Mouse (Mus musculus): ENCODE data around the gene Mroh7. TPM values are rescaled to one million over a fixed set of nuclear protein-coding genes. Genes with fewer than 3 reads are reported as not detected.

Mroh7 gene
- polyA plus RNA-seq, 1 experiment: not detected

DNA sequence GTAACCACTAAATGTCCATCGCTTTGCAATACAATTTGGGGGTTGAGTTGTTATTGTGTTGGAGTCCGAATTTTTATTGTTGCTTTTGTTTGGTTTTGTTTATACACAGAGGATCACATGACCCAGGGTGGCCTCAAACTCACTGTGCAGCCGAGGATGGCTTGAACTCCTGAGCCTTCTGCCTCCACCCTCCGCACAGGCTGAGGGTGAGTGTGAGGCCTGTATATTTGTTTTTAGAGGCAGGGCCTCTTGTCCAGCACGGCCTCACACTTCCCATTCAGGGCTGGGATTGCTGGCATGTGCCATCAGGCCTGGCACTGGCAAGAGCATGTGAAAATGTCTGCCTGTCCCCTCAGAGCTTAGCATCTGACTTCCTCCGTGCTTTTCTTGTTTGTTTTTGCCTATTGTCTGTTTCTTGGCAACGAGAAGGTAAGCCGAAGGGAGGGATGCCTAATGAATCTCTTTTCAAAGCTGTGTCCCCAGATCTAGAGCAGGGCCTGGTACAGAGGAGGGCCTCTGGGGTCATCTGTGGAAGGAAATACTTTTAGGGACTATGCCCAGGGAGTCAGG is 25.5 kb downstream of the Mroh7 start:
- no peak overlapping the region for H3K4me3 ChIP-seq (ENCODE audit: insufficient read depth, low read depth, low read length)
- whole genome bisulfite sequencing: 29% methylated on average over 8 of the region's 8 CpGs

DNA sequence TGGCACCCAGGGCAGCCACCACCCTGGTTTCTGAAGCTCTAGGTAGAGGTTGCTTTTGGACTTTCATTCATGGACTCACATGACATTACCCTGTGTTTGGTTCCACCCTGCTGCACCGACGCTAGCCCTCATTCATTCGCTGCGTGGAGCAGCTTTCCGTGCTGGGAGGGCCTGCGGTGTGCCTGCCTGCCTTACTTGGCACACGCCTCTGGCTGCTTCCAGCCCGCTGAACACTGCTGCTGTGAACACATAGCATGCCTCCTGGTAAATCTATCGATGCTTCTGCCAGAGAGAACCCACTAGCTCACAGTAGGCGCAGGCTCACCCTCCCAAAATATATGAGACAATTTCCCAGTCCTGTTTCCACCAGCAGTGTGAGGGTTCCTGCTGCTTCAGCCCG is 26.3 kb downstream of the Mroh7 start:
- WGBS: 18% methylated on average over 11 of the region's 11 CpGs
- Histone ChIP-seq H3K27ac (ENCODE audit: insufficient read depth, low read depth, low read length) (peak overlapping the region; percentile 61), H3K4me1 (ENCODE audit: control insufficient read depth, insufficient read depth, low read length) (peaks cover 45% of the 10 kb centered on the region), H3K4me3 (ENCODE audit: insufficient read depth, low read depth, low read length) (no peak overlapping the region)
- TF ChIP-seq POLR2A (IDR thresholded peaks at IDR 0.05; ENCODE audit: insufficient read depth, low read depth, low read length): peak; percentile 31; the same call in 1 of the 2 replicates
- no peak for TF ChIP-seq CTCF (IDR thresholded peaks at IDR 0.05; ENCODE audit: insufficient read depth, low read depth, low read length)

More for the DNA sequence above, 25.5 kb downstream of the Mroh7 start:
- H3K27ac ChIP-seq (ENCODE audit: insufficient read depth, low read depth, low read length): peak overlapping the region; percentile 61
- peaks cover 37% of the 10 kb centered on the region for H3K4me1 ChIP-seq (ENCODE audit: control insufficient read depth, insufficient read depth, low read length)
- TF ChIP-seq CTCF (IDR thresholded peaks at IDR 0.05; ENCODE audit: insufficient read depth, low read depth, low read length) (no peak), POLR2A (IDR thresholded peaks at IDR 0.05; ENCODE audit: insufficient read depth, low read depth, low read length) (no peak)

DNA sequence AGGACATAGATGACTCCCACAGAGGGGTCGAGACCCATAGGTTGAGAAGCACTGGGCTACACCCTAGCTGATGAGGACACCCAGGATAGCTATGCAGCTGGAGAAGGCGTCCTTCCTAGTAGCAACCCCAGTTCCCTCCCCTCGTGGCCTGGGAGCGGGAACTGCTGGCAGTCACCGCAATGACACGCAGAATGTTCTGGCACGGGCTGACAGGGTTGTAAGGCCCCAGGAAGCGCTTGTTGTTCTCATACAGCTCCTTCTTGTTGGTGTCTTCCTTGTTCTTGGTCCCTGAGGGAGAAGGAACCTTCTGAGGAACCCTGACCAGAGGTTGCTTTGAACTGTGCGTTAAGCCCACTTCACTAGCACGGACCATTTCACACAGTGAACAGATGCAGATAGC is 26.8 kb downstream of the Mroh7 start:
- peak overlapping the region; percentile 61 for H3K27ac ChIP-seq (ENCODE audit: insufficient read depth, low read depth, low read length)

DNA sequence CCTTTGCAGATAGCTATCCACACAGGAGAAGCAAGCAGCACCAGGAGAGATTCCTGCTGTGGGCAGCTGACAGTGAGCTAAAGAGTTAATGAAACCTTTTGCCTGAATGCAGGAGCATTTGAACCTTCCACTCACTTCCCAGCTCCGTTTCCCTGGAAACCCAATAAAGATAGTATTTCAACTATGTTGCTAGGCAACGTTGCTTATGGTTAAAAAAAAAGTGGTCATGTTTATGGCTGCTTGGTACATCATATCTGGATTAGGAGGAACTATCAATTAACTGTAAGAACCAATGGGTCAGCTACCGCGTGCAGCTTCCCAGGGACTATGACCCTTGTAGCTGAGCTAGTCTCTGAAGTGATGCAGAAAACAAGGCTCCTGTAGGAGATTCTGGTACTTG is 29.9 kb downstream of the Mroh7 start:
- no peak overlapping the region for H3K4me3 ChIP-seq (ENCODE audit: insufficient read depth, low read depth, low read length)
- H3K4me1 ChIP-seq (ENCODE audit: control insufficient read depth, insufficient read depth, low read length): peaks cover 50% of the 10 kb centered on the region
- TF ChIP-seq POLR2A (IDR thresholded peaks at IDR 0.05; ENCODE audit: insufficient read depth, low read depth, low read length) (no peak), CTCF (IDR thresholded peaks at IDR 0.05; ENCODE audit: insufficient read depth, low read depth, low read length) (no peak)
- peak overlapping the region; percentile 16 for H3K27ac ChIP-seq (ENCODE audit: insufficient read depth, low read depth, low read length)
- 19% methylated on average over 4 of the region's 4 CpGs for WGBS

More for the DNA sequence above, 26.8 kb downstream of the Mroh7 start:
- Histone ChIP-seq H3K4me3 (ENCODE audit: insufficient read depth, low read depth, low read length) (no peak overlapping the region), H3K4me1 (ENCODE audit: control insufficient read depth, insufficient read depth, low read length) (peaks cover 46% of the 10 kb centered on the region)
- WGBS: 42% methylated on average over 10 of the region's 10 CpGs
- TF ChIP-seq CTCF (IDR thresholded peaks at IDR 0.05; ENCODE audit: insufficient read depth, low read depth, low read length) (no peak), POLR2A (IDR thresholded peaks at IDR 0.05; ENCODE audit: insufficient read depth, low read depth, low read length) (no peak)

DNA sequence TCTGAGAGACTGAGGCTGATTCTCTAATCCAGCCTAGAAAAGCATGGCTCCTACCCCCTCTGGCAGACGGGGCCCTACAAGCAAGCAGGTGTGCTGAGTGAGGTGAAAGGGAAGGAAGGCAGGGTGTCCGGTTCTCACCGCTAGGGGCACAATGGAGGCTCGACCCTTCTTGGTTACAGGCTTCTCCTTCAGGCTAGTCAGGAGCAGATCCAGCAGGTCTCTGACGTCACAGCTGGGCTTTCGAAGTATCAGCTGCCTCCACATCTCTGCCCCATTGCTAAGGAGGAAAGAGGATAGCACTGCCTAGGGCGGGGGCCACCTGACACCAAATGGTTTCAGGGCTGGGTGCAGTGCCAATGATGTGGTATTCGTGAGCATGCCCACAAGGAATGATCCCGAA is 30.7 kb downstream of the Mroh7 start:
- WGBS: 22% methylated on average over 9 of the region's 9 CpGs
- TF ChIP-seq CTCF (IDR thresholded peaks at IDR 0.05; ENCODE audit: insufficient read depth, low read depth, low read length): no peak
- TF ChIP-seq POLR2A (IDR thresholded peaks at IDR 0.05; ENCODE audit: insufficient read depth, low read depth, low read length): no peak
- Histone ChIP-seq H3K4me3 (ENCODE audit: insufficient read depth, low read depth, low read length) (no peak overlapping the region), H3K27ac (ENCODE audit: insufficient read depth, low read depth, low read length) (no peak overlapping the region), H3K4me1 (ENCODE audit: control insufficient read depth, insufficient read depth, low read length) (peaks cover 42% of the 10 kb centered on the region)

DNA sequence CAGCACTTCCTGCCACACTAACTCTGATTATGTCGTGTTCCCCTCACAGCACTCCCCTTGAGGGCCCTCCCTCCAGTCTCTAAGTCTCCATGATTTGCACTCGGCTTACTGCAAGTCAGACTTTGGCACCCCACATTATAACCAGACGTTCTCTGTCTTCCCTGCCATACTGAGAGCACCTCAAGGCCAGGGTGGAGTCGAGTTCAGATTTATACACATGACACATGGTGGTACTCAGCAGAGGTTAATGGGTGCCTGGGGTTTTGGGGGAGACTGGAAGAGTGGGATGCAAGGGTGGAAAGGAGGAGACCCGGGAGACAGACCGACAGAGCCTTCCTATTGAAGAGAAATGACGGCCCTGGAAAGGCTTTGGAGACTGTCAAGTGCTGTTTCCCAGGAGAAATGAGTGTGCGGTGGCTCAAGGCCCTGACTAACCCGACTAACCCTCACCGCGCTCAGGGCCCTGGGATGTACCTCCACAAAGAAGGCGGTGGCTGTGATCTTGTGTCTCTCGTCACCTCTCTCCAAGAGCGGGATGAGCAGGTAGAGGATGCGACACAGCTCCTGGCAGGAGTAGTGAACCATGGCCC is 36.8 kb downstream of the Mroh7 start:
- WGBS: 88% methylated on average over 15 of the region's 15 CpGs
- H3K4me3 ChIP-seq (ENCODE audit: insufficient read depth, low read depth, low read length): no peak overlapping the region
- no peak for TF ChIP-seq CTCF (IDR thresholded peaks at IDR 0.05; ENCODE audit: insufficient read depth, low read depth, low read length)
- no peak for TF ChIP-seq POLR2A (IDR thresholded peaks at IDR 0.05; ENCODE audit: insufficient read depth, low read depth, low read length)
- H3K27ac ChIP-seq (ENCODE audit: insufficient read depth, low read depth, low read length): no peak overlapping the region
- peaks cover 4% of the 10 kb centered on the region for H3K4me1 ChIP-seq (ENCODE audit: control insufficient read depth, insufficient read depth, low read length)

DNA sequence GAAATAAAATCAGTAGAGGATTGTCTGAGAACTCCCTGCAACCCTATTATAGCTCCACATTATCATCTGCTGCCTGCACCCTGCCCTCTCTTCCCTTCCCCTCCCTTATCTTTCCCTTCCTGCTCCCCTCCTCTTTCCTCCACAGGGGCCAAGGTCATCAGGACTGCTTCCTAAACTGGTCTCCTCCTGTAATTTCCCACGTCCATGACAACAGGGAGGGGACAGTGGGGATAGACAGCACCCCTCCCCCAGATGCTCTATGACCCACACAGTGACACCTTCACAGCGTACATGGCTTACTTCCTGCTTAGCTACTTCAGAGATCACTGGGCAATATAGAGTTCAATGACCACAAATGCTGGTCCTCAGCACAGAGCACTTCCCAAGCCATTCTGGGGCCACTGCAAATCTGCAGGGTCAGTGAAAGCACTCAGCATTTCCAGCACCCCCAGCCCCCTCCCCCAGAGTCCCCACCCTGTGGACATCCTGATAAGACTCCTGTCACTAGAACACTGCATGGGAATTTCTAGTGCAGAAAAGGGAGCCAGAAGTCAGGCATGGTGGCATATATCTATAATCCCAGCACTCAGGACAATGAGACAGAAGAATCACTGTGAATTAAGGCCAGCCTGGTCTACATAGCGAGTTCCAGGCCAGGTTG is 42.0 kb downstream of the Mroh7 start:
- H3K4me1 ChIP-seq (ENCODE audit: control insufficient read depth, insufficient read depth, low read length): no peaks in the 10 kb centered on the region
- H3K27ac ChIP-seq (ENCODE audit: insufficient read depth, low read depth, low read length): no peak overlapping the region
- WGBS: 62% methylated on average over 3 of the region's 3 CpGs
- TF ChIP-seq CTCF (IDR thresholded peaks at IDR 0.05; ENCODE audit: insufficient read depth, low read depth, low read length): no peak
- TF ChIP-seq POLR2A (IDR thresholded peaks at IDR 0.05; ENCODE audit: insufficient read depth, low read depth, low read length): no peak
- no peak overlapping the region for H3K4me3 ChIP-seq (ENCODE audit: insufficient read depth, low read depth, low read length)

DNA sequence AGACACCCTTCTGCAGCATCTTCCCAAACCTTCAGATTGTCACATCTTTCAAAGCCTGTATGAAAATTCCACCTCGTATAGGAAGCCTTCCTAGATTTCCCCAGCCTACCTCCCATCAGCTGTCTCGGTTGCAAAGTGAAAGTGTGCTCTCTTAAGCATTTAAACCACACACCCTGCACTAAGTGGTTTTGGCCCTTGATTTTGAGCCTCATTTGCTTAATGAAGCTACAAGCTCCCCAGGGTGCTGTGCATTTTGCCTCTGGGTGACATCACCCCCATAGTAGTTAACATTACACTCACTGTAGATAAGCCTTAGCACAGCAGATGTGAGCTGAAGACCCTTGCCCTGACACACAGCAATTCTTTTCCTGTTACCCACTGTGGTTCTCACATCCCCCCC is 49.8 kb downstream of the Mroh7 start:
- Histone ChIP-seq H3K27ac (ENCODE audit: insufficient read depth, low read depth, low read length) (no peak overlapping the region), H3K4me1 (ENCODE audit: control insufficient read depth, insufficient read depth, low read length) (peaks cover 3% of the 10 kb centered on the region; the same call in 1 of the 2 replicates), H3K4me3 (ENCODE audit: insufficient read depth, low read depth, low read length) (no peak overlapping the region)
- TF ChIP-seq CTCF (IDR thresholded peaks at IDR 0.05; ENCODE audit: insufficient read depth, low read depth, low read length) (no peak), POLR2A (IDR thresholded peaks at IDR 0.05; ENCODE audit: insufficient read depth, low read depth, low read length) (no peak)
- 40% methylated on average over 2 of the region's 2 CpGs for WGBS

DNA sequence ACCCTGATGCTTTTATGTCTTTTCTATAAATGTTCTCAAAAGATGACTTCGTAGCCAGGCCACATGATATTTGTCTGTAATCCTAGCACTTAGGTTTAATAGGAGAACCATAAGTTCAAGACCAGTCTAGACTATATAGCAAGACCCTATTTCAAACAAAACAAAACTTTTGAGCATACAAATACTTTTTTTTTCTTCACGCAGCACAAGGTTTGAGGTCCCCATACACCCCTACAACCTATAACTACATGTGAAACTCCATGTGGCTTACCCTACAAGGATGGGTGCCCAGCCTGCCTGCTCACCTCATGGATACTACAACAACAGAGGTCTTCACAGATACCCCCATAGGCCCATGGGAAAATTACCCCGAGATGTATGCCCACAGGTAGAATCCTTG is 51.6 kb downstream of the Mroh7 start:
- no peak overlapping the region for H3K27ac ChIP-seq (ENCODE audit: insufficient read depth, low read depth, low read length)
- H3K4me1 ChIP-seq (ENCODE audit: control insufficient read depth, insufficient read depth, low read length): peaks cover 3% of the 10 kb centered on the region; the same call in 1 of the 2 replicates
- TF ChIP-seq POLR2A (IDR thresholded peaks at IDR 0.05; ENCODE audit: insufficient read depth, low read depth, low read length) (no peak), CTCF (IDR thresholded peaks at IDR 0.05; ENCODE audit: insufficient read depth, low read depth, low read length) (no peak)
- 51% methylated on average over 3 of the region's 3 CpGs for WGBS
- peak overlapping the region; percentile 82 for H3K4me3 ChIP-seq (ENCODE audit: insufficient read depth, low read depth, low read length)
